Mouse (Mus musculus) kidney, adult 2 months (tissue): ENCODE results near the gene Cyp4f16.

Experiments
- CTCF ChIP-seq: fragments of 200-500 bp; conservative IDR thresholded peaks from 2 replicates; pipeline ENCODE4 v1.5.1; 2011; ENCODE audit warnings: low read depth, mild to moderate bottlenecking, control low read depth, low read length, moderate library complexity, mixed read lengths; ENCODE audit not compliant: insufficient read depth, insufficient read length
- POLR2A ChIP-seq: fragments of 200-500 bp; IDR thresholded peaks from one replicate; pipeline ENCODE4 v1.6.1; 2011; ENCODE audit warnings: low read depth, low read length, control low read depth

DNA sequence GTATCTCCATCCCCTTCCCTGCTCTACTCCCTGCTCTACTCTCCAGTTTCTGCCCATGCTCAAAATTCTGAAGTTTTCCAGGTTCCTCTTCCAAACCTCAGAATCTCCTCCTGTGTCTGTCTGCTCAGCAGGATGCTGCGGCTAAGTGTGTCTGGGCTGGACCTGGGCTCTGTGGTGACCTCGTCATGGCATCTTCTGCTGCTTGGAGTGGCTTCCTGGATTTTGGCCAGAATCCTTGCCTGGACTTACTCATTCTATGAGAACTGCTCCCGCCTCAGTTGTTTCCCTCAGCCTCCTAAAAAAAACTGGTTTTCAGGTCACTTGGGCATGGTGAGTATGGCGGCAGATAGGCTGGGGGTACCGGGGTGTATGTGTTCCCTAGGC is 501 bp downstream of the Cyp4f16 start:
- TF ChIP-seq CTCF: no peak
- no peak for TF ChIP-seq POLR2A
